Mouse (Mus musculus) C3H10T1/2 (cell line): ENCODE results near the gene Gm10031. TPM values are rescaled to one million over a fixed set of nuclear protein-coding genes. Genes with fewer than 3 reads are reported as not detected.

Source experiments
- polyA plus RNA-seq, 2 experiments: library from polyadenylated mRNA; unstranded; fragments of >200 nt; fragmentation: generic; extraction: Trizol; gene quantifications; one replicate each; pipeline ENCODE4 v1.2.1; 2012; ENCODE audit warnings: missing spikeins in 2 of 2

Gm10031 gene
- polyA plus RNA-seq: under 1 TPM; 0.11 to 0.78 TPM

GRCm38 (mm10) chr1:156523842-156524241 lies at the start of gene Gm10031:
Gm10031 (plus strand) TSS chr1:156524012.

GRCm38 (mm10) chr1:156558024-156558930 lies 34.5 kb downstream of the Gm10031 start, which contains the start of gene Abl2:
Abl2 (plus strand) TSS chr1:156558786.

Other genes starting within 250 kb of the Gm10031 start
- gene Tdrd5, start 220.3 kb upstream of the Gm10031 start, polyA plus RNA-seq: not detected
- gene Nphs2, start 213.3 kb upstream of the Gm10031 start, polyA plus RNA-seq: under 1 TPM in 1 of 2 experiments, not detected in 1; 0.04 TPM
- 1,000 to 10,000 TPM in 1 of 2 experiments, 100 to 1,000 TPM in 1; 666 to 1,300 TPM for gene Gm2000, start 158.0 kb upstream of the Gm10031 start, polyA plus RNA-seq
- under 1 TPM; 0.05 to 0.26 TPM for gene Axdnd1, start 102.9 kb upstream of the Gm10031 start, polyA plus RNA-seq
- 10 to 100 TPM in 1 of 2 experiments, 1 to 10 TPM in 1; 4.7 to 15.0 TPM for gene Soat1, start 49.7 kb upstream of the Gm10031 start, polyA plus RNA-seq
- 1 to 10 TPM; 1.3 to 5.4 TPM for gene Abl2, start 34.8 kb downstream of the Gm10031 start, polyA plus RNA-seq
- gene Tor3a, start 150.3 kb downstream of the Gm10031 start, polyA plus RNA-seq: 10 to 100 TPM in 1 of 2 experiments, 1 to 10 TPM in 1; 9.0 to 38.0 TPM
- gene Fam20b, start 195.1 kb downstream of the Gm10031 start, polyA plus RNA-seq: 10 to 100 TPM in 1 of 2 experiments, 1 to 10 TPM in 1; 5.1 to 18.8 TPM